Mouse (Mus musculus) naive thymus-derived CD4-positive, alpha-beta T cell, adult 2 months (primary cell): ENCODE measurements around the gene Eftud2.

Experiments used
- DNase-seq: peaks from one replicate; pipeline ENCODE4 v3.0.0-alpha.2; 2011; ENCODE audit warnings: low read depth

Gene Eftud2

DNA sequence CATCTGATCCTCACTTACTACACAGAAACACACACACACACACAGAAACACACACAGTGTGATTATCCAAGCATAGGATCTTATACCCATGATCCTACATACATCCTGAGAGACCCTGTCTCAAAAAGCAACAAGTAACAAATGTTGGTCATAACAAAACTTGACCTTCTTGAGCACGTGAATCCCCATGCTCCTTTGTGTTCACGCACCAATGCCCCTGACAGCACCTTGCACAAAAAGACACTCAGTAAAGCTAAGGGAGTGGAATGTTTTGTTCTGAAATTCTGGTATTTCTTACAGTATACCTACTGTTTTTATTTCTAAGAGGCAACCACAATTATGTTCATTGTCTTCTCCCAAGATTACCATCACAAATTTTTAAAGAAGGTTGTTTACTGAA is 1.2 kb downstream of the Eftud2 start:
- DNase-seq = no peak

DNA sequence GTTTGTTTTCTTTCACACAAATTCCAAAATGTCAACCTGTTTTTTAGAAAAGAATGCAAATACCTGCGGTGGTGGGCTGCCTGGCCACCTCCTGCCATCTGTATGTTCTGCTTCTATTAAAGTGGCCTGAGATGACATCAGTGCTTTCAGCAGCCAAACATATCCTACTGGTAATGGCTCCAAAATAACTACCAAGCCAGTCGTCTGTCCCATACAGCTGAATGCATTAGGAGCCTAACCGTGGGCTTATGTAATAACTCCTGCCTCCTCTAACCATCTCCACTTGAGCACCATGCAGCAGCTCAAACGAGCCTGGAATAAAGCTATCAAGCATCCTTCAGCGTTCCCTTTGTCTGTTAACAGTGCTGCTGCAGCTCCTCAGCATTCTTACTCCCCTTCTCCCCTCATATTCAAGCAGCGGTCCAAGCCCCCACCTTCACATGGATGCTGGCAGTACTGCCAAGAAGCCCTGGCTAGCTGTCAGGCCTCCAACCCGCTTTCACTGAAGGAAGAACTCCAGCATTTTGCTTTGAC is 5.9 kb downstream of the Eftud2 start:
- DNase-seq = no peak

DNA sequence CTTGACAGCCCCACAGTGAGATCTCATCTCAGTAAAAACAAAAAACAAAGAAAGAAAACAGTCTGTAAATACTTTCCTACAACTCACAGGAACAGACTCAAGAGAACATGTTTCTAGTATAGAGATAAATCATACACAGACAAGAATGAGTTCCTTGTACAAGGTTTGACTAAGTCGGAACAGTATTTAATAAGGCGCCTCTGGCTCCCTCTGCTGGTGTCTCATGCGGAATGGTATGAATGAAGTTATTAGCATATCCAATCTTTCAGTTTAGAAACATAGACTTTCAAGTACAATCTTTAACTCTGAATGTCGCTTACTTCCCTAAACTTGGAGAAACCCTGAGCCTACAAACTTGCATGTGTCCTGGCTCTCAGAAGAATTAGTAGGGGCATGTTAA is 16.5 kb downstream of the Eftud2 start:
- peak; percentile 61 for DNase-seq

- DNase-seq = no peak
Measured at GRCm38 (mm10) chr11:102859933-102860332, 20.9 kb downstream of the Eftud2 start.

GRCm38 (mm10) chr11:102858951-102859350 is 21.8 kb downstream of the Eftud2 start:
- DNase-seq = no peak

DNA sequence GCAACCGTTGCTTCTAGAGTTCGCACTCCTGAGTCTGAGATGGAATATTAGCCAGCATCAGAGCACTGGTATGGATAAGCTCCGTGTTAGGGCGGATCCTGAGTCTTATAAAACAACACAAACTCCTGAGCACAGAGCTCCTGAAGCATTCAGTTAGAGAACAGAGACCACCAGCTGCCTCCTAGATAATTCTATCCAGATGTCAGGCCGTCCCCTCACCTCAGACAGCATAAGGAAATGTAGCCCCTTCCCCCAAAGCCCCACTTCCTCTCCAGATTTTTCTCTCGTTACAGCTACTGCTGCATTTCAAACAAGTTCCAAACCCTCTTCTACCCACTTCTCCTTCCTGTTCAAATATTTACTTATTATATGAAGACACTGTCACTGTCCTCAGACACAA is 24.8 kb downstream of the Eftud2 start:
- no peak for DNase-seq

- peak; percentile 9 for DNase-seq
Measured at GRCm38 (mm10) chr11:102853760-102854159, 27.0 kb downstream of the Eftud2 start.

GRCm38 (mm10) chr11:102851883-102852282 is 28.9 kb downstream of the Eftud2 start:
- DNase-seq = peak; percentile 28

- DNase-seq = no peak
Measured at GRCm38 (mm10) chr11:102845926-102846325, 34.9 kb downstream of the Eftud2 start.

DNA sequence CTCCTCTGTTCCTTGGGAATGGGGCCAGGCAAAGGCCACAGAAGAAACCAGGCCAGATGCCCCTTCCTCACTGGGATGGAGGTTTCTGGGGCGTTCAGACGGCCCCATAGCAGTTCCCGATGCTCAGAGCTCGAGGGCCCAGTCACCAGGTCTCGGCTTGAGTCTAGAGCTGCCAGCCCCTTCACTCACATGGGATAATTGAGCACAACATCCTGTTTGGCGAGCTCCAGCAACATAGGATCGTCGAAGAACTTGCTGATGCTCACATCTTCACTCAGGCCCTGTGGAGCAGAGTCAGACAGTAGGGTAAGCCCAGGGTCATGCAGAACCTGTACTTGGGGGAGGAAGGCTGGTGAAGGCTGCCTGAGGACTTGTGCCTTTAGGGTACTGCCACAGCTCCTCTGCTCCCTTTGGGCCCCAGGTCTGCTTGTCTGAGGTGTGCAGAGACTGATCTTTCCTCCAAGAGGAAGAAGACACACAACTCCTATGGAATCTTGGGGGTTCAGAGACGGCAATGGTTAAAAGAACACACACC is 42.1 kb downstream of the Eftud2 start:
- no peak for DNase-seq

GRCm38 (mm10) chr11:102838126-102838525 is 42.7 kb downstream of the Eftud2 start:
- no peak for DNase-seq

- no peak for DNase-seq
Measured at GRCm38 (mm10) chr11:102837385-102837784, 43.4 kb downstream of the Eftud2 start.

DNA sequence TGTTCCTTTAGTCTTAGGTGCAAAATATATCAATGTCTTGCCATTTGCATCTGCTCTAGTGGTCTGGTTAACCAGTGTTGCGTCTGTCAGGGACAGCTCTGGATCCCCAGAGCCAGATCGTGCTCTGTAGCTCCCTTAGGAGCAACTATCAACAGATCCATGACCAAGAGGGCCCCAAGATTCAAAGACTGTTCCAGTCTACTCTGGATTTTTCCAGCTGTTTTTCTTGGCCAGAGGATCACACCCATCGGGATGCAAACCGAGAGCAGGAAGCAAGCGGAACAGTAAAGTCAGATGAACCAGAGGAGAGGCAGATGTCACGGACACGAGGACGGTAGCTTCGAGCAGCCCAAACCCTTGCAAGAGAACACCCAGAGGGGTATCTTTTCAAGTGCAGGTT is 44.6 kb downstream of the Eftud2 start:
- no peak for DNase-seq

DNA sequence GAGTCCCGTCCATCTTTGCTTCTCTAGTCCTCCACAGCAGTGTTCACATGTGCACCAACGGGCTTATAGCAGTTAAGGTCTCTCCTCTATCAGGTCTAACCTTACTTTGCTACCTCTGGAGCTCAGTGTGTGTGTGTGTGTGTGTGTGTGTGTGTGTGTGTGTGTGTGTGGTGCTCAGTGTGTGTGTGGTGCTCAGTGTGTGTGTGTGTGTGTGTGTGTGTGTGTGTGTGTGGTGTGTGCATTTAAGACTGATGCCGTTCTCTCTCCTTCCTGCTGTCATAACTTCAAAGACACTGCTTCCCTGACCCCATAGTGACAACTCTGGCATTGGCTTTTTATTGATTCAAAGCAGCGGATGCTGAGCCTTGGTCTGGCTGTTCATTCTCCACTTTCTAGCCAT is 45.2 kb downstream of the Eftud2 start, which contains the start of gene Higd1b:
Gene Higd1b (plus strand): TSS at position 301 of the 400 bp plus-strand sequence.
- no peak for DNase-seq

DNA sequence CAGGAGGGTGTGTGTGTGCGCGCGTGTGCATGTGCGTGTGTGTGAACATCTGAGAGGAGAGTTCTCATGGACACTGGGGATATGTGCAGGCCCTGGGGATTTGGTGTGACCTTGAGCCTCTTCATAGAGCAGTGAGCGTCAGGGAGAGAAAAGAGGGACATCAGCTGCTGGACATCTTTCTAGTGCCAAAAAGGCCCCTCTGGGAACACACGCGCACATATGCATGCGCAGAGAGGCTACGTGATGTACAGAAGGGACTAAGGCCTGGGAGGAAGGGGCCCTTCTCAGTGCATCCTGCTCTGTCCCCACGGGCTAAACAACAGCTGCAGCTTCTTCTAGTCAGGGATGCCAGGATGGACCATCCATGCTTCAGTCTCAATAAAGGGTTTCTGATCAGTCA is 46.6 kb downstream of the Eftud2 start:
- DNase-seq = no peak

DNA sequence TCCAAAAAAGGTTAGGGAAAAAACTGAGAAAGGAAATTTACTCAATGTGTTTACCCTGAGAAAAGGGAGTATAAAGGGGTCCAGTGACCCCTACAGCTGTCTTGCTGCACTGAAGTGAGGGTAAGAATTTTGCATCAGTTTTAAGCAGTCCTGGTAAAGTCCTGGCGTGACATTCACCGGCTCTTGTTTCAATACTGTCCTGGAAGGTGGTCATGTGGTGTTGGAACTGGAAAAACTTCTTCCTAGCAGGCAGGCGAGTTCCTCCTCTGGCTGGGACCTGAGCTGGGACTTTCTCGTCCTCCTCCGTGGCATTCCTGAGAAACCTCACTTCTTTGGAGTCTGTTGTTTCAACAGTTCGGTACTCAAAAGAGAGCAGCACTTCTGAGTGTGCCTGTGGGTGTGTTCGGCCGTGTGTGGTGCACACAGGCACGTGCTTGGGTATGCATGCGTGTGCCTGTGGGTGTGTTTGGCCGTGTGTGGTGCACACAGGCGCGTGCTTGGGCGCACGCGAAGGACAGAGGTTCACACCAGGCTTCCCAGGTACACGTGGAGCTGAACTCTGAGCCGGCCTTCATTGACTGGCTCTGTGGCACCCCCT is 48.0 kb downstream of the Eftud2 start:
- no peak for DNase-seq

GRCm38 (mm10) chr11:102830276-102830675 is 50.5 kb downstream of the Eftud2 start:
- DNase-seq = no peak

- no peak for DNase-seq
Measured at GRCm38 (mm10) chr11:102827097-102827496, 53.7 kb downstream of the Eftud2 start.

DNA sequence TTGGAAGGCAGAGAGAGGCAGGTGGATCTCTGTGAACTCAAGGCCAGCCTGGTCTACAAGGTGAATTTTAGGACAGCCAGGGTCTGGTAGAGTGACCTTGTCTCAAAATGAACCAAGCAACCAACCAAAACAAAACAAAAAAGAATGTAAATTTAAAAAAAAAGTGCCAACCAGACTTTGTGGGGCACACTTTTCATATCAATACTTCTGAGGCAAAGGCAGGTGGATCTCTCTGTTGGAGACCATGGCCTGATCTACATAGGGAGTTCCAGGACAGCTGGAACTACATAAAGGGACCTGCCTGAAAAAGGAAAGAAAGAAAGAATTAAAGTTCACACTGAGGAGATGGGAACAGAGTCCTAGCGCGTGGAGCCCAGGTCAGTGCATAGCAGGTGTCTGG is 54.3 kb downstream of the Eftud2 start:
- no peak for DNase-seq

GRCm38 (mm10) chr11:102821231-102821630 is 59.6 kb downstream of the Eftud2 start:
- DNase-seq = peak; percentile 18

DNA sequence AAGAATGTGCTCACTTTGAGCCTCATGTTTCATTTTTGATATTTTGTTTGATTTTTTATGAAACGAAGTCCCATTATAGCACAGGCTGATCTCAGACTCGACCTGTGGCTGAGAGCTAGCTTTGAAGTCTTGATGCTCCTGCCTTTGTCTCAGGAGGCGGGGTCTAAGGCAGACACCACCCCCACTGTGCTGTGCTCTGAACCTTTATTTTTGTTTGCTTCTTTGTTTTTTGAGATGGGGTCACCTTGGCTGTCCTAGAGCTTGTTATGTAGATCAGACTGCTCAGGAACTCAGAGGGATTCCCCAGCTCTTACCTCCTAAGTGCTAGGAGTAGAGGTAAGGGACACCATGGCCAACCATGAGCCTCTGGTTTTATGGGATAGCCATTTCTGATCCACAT is 60.4 kb downstream of the Eftud2 start:
- DNase-seq = no peak

DNA sequence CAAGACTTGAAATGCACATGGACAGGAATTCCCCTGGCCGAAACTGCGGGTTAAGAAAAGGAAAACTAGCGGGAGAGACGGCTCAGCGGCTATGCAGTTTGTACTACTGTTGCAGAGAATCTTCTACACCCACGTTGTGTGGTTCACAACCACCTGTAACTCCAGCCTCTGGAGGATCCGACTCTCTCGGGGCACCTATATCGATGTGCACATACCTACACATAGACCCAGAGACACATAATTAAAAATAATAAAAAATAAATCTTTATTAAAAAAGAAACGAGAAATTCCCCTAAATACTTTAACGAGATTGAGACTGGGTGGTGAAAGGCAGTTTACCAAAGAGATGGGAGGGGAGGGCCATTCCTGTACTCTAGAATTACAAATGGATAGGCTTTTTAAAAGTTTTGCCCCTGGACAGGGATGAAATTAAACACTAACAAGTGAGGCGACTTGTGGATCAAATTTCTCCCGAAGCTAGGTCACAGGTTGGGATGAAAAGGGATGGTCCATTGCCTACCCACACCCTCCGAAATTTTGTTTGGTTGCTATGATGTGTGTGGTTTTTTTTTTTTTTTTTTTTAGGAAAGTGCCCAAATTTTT is 60.9 kb downstream of the Eftud2 start:
- no peak for DNase-seq

- peak; percentile 23 for DNase-seq
Measured at GRCm38 (mm10) chr11:102819021-102819782, 61.6 kb downstream of the Eftud2 start, which contains the start of gene Gjc1. Gene Gjc1, minus strand, starts transcription at chr11:102819700.
